Mouse (Mus musculus) stomach, postnatal 0 days (tissue): ENCODE measurements around the gene Gpr1.

Source experiments
- CTCF ChIP-seq: IDR thresholded peaks from 2 replicates; pipeline ENCODE4 v1.5.1; 2016; ENCODE audit warnings: antibody characterized with exemption, low read depth, mild to moderate bottlenecking, moderate library complexity
- EP300 ChIP-seq: optimal IDR thresholded peaks from 2 replicates; pipeline ENCODE3; 2016; ENCODE audit warnings: antibody characterized with exemption

- TF ChIP-seq CTCF (no peak), EP300 (no peak)
Measured at GRCm38 (mm10) chr1:63256083-63256482, 41.7 kb upstream of the Gpr1 start.
